Mouse (Mus musculus) olfactory bulb, adult 2 months (tissue): Measurements from ENCODE around the gene Tnni3k.

Source experiments
- CTCF ChIP-seq: fragments of 200-500 bp; IDR thresholded peaks from 2 replicates; pipeline ENCODE4 v1.5.1; 2012; ENCODE audit warnings: low read depth, mild to moderate bottlenecking, low read length, moderate library complexity; ENCODE audit not compliant: insufficient read depth
- POLR2A ChIP-seq: fragments of 200-500 bp; IDR thresholded peaks from 2 replicates; pipeline ENCODE4 v1.6.1; 2012; ENCODE audit warnings: mild to moderate bottlenecking, low read depth, low read length, moderate library complexity; ENCODE audit not compliant: insufficient read depth

- TF ChIP-seq POLR2A (no peak), CTCF (no peak)
Measured at GRCm38 (mm10) chr3:155058800-155059448, 3.7 kb upstream of the Tnni3k start.
